Mouse (Mus musculus): ENCODE measurements around the gene Cib1. TPM values are rescaled to one million over a fixed set of nuclear protein-coding genes. Genes with fewer than 3 reads are reported as not detected.

Cib1 gene
- polyA plus RNA-seq, 1 experiment from 2014 or later: 189 TPM

GRCm38 (mm10) chr7:80189147-80189933 is 43.3 kb downstream of the Cib1 start:
- no peaks in the 10 kb centered on the region for H3K36me3 ChIP-seq (ENCODE audit: control insufficient read depth, insufficient read depth, low read length)
- H3K27me3 ChIP-seq (ENCODE audit: control insufficient read depth, insufficient read depth, low read length): no peaks in the 10 kb centered on the region
- TF ChIP-seq EP300 (optimal IDR thresholded peaks at IDR 0.05) (no peak), CTCF (IDR thresholded peaks at IDR 0.05; ENCODE audit: low read depth) (no peak)
- peaks cover 26% of the 10 kb centered on the region for H3K4me1 ChIP-seq (replicated peaks; ENCODE audit: control insufficient read depth, insufficient read depth)
- peak overlapping the region; percentile 23 for H3K9ac ChIP-seq (ENCODE audit: low read length)
- no peaks in the 10 kb centered on the region for H3K9me3 ChIP-seq (ENCODE audit: control insufficient read depth, low read length)
- H3K4me3 ChIP-seq (ENCODE audit: low read depth, low read length): no peak overlapping the region
- no peak for DNase-seq (ENCODE audit: low spot score)
- WGBS: 48% methylated on average over 11 of the region's 11 CpGs
- ATAC-seq (ENCODE audit: low FRiP score, low TSS enrichment): no peak
- peak overlapping the region; percentile 93 for H3K27ac ChIP-seq (replicated peaks)
- peak overlapping the region; percentile 5; the same call in 1 of the 2 replicates for H3K4me2 ChIP-seq (replicated peaks; ENCODE audit: low read depth)

- peaks cover 26% of the 10 kb centered on the region for H3K4me1 ChIP-seq (replicated peaks; ENCODE audit: control insufficient read depth, insufficient read depth)
- no peaks in the 10 kb centered on the region for H3K36me3 ChIP-seq (ENCODE audit: control insufficient read depth, insufficient read depth, low read length)
- no peak for TF ChIP-seq CTCF (IDR thresholded peaks at IDR 0.05; ENCODE audit: low read depth)
- TF ChIP-seq EP300 (optimal IDR thresholded peaks at IDR 0.05): no peak
- ATAC-seq (ENCODE audit: low FRiP score, low TSS enrichment) (no peak), DNase-seq (ENCODE audit: low spot score) (no peak)
- 55% methylated on average over 2 of the region's 2 CpGs for WGBS
- H3K27me3 ChIP-seq (ENCODE audit: control insufficient read depth, insufficient read depth, low read length): no peaks in the 10 kb centered on the region
- H3K9ac ChIP-seq (ENCODE audit: low read length): peak overlapping the region; percentile 23; the same call in 1 of the 2 replicates
- no peaks in the 10 kb centered on the region for H3K9me3 ChIP-seq (ENCODE audit: control insufficient read depth, low read length)
- H3K4me3 ChIP-seq (ENCODE audit: low read depth, low read length): no peak overlapping the region
- 0 out of 2 replicates have a peak overlapping the region, but pooled peaks have one; percentile 5 for H3K4me2 ChIP-seq (replicated peaks; ENCODE audit: low read depth)
- H3K27ac ChIP-seq (replicated peaks): peak overlapping the region; percentile 93
Measured at GRCm38 (mm10) chr7:80188579-80189125, 44.0 kb downstream of the Cib1 start.

GRCm38 (mm10) chr7:80187501-80187900 is 45.1 kb downstream of the Cib1 start:
- Histone ChIP-seq H3K36me3 (ENCODE audit: control insufficient read depth, insufficient read depth, low read length) (no peaks in the 10 kb centered on the region), H3K27me3 (ENCODE audit: control insufficient read depth, insufficient read depth, low read length) (no peaks in the 10 kb centered on the region), H3K4me2 (replicated peaks; ENCODE audit: low read depth) (peak overlapping the region; percentile 78), H3K9me3 (ENCODE audit: control insufficient read depth, low read length) (no peaks in the 10 kb centered on the region), H3K4me1 (replicated peaks; ENCODE audit: control insufficient read depth, insufficient read depth) (peaks cover 26% of the 10 kb centered on the region), H3K9ac (ENCODE audit: low read length) (peak overlapping the region; percentile 79), H3K4me3 (ENCODE audit: low read depth, low read length) (peak overlapping the region; percentile 61), H3K27ac (replicated peaks) (peak overlapping the region; percentile 93)
- 59% methylated on average over 12 of the region's 12 CpGs for WGBS
- ATAC-seq (ENCODE audit: low FRiP score, low TSS enrichment) (no peak), DNase-seq (ENCODE audit: low spot score) (no peak)
- no peak for TF ChIP-seq EP300 (optimal IDR thresholded peaks at IDR 0.05)
- TF ChIP-seq CTCF (IDR thresholded peaks at IDR 0.05; ENCODE audit: low read depth): no peak

- H3K9ac ChIP-seq (ENCODE audit: low read length): peak within 1 kb of the TSS; percentile 79
- H3K36me3 ChIP-seq (ENCODE audit: control insufficient read depth, insufficient read depth, low read length): no peaks in the 10 kb centered on the region
- TF ChIP-seq EP300 (optimal IDR thresholded peaks at IDR 0.05) (peak; percentile 25), CTCF (IDR thresholded peaks at IDR 0.05; ENCODE audit: low read depth) (peak; percentile 53)
- peaks cover 21% of the 10 kb centered on the region for H3K4me1 ChIP-seq (replicated peaks; ENCODE audit: control insufficient read depth, insufficient read depth)
- peak within 1 kb of the TSS; percentile 78 for H3K4me2 ChIP-seq (replicated peaks; ENCODE audit: low read depth)
- no peaks in the 10 kb centered on the region for H3K27me3 ChIP-seq (ENCODE audit: control insufficient read depth, insufficient read depth, low read length)
- peak within 1 kb of the TSS; percentile 93 for H3K27ac ChIP-seq (replicated peaks)
- H3K9me3 ChIP-seq (ENCODE audit: control insufficient read depth, low read length): no peaks in the 10 kb centered on the region
- DNase-seq (ENCODE audit: low spot score): peak; percentile 94
- peak; percentile 78 for ATAC-seq (ENCODE audit: low FRiP score, low TSS enrichment)
- peak within 1 kb of the TSS; percentile 61 for H3K4me3 ChIP-seq (ENCODE audit: low read depth, low read length)
- WGBS: under 1% methylated on average over 51 of the region's 51 CpGs
Measured at GRCm38 (mm10) chr7:80186531-80187296, 45.9 kb downstream of the Cib1 start, which contains the start of gene Sema4b. Gene Sema4b (plus strand): TSS chr7:80186841.

- DNase-seq (ENCODE audit: low spot score) (peak; percentile 67), ATAC-seq (ENCODE audit: low FRiP score, low TSS enrichment) (peak; percentile 64)
- peaks cover 18% of the 10 kb centered on the region; the same call in 1 of the 2 replicates for H3K4me1 ChIP-seq (replicated peaks; ENCODE audit: control insufficient read depth, insufficient read depth)
- H3K4me3 ChIP-seq (ENCODE audit: low read depth, low read length): peak overlapping the region; percentile 61
- H3K27ac ChIP-seq (replicated peaks): peak overlapping the region; percentile 93
- H3K4me2 ChIP-seq (replicated peaks; ENCODE audit: low read depth): peak overlapping the region; percentile 78
- H3K36me3 ChIP-seq (ENCODE audit: control insufficient read depth, insufficient read depth, low read length): no peaks in the 10 kb centered on the region
- H3K9ac ChIP-seq (ENCODE audit: low read length): peak overlapping the region; percentile 79; the same call in 1 of the 2 replicates
- H3K9me3 ChIP-seq (ENCODE audit: control insufficient read depth, low read length): no peaks in the 10 kb centered on the region
- TF ChIP-seq EP300 (optimal IDR thresholded peaks at IDR 0.05): peak; percentile 71
- TF ChIP-seq CTCF (IDR thresholded peaks at IDR 0.05; ENCODE audit: low read depth): no peak
- WGBS: 11% methylated on average over 8 of the region's 8 CpGs
- H3K27me3 ChIP-seq (ENCODE audit: control insufficient read depth, insufficient read depth, low read length): no peaks in the 10 kb centered on the region
Measured at GRCm38 (mm10) chr7:80186021-80186420, 46.6 kb downstream of the Cib1 start.
